Mouse (Mus musculus) bone marrow macrophage, adult 2 months (primary cell): ENCODE results near the gene Card9.

ENCODE experiments used
- CTCF ChIP-seq: IDR thresholded peaks from 2 replicates; pipeline ENCODE4 v1.5.1; 2012; ENCODE audit warnings: low read depth, mild to moderate bottlenecking, low read length, moderate library complexity
- POLR2A ChIP-seq: IDR thresholded peaks from 2 replicates; pipeline ENCODE4 v1.6.1; 2012; ENCODE audit warnings: mild to moderate bottlenecking, low read depth, low read length, borderline replicate concordance

- TF ChIP-seq CTCF (no peak), POLR2A (no peak)
Measured at GRCm38 (mm10) chr2:26323589-26324325, 37.0 kb downstream of the Card9 start.
